8 mouse cellular contexts compared by ENCODE assay signal in genomic region chr10:128302357-128302756, GRCm38 (mm10). TPM values are rescaled to one million over a fixed set of nuclear protein-coding genes. Genes with fewer than 3 reads are reported as not detected.
DNase-seq lines count a peak whose midpoint lies in the region; ATAC-seq and TF ChIP-seq lines count a peak whose summit lies in the region.

No protein-coding gene starts in this region.

- no peaks in the 10 kb centered on the region for H3K27me3 ChIP-seq in heart, embryonic 12.5 days (replicated peaks)
- no peaks in the 10 kb centered on the region for H3K27me3 ChIP-seq in forebrain, postnatal 0 days (ENCODE audit: insufficient read depth, low read length)
- H3K27me3 ChIP-seq in midbrain, embryonic 12.5 days = no peaks in the 10 kb centered on the region

- no peak for ATAC-seq in heart, embryonic 12.5 days (ENCODE audit: insufficient number of reproducible peaks, low FRiP score)
- ATAC-seq in forebrain, postnatal 0 days = no peak
- no peak for ATAC-seq in midbrain, embryonic 12.5 days (ENCODE audit: low FRiP score, low read depth)

- peaks cover 26% of the 10 kb centered on the region for H3K4me1 ChIP-seq in heart, embryonic 12.5 days (replicated peaks)
- H3K4me1 ChIP-seq in ES-E14 (ENCODE audit: control insufficient read depth in 2 of 2, insufficient read depth in 2 of 2, low read length in 2 of 2, poor library complexity in 1 of 2) = peaks cover 0 to 6% of the 10 kb centered on the region in 2 experiments; a peak in 1 of 4 replicates
- peaks cover 14% of the 10 kb centered on the region for H3K4me1 ChIP-seq in forebrain, postnatal 0 days (ENCODE audit: insufficient read depth)
- H3K4me1 ChIP-seq in midbrain, embryonic 12.5 days = peaks cover 19% of the 10 kb centered on the region

- intact Hi-C loops in heart, postnatal 25 days (cut with DNase I) = no loop called here

- H3K9ac ChIP-seq in heart, embryonic 12.5 days = peak overlapping the region; percentile 76
- peak overlapping the region; percentile 98 for H3K9ac ChIP-seq in ES-E14 (ENCODE audit: insufficient read depth, low read depth, low read length, poor library complexity, severe bottlenecking)
- H3K9ac ChIP-seq in forebrain, postnatal 0 days = peak overlapping the region; percentile 76
- H3K9ac ChIP-seq in midbrain, embryonic 12.5 days (replicated peaks) = peak overlapping the region; percentile 86

- H3K9me3 ChIP-seq in heart, embryonic 12.5 days (replicated peaks) = no peaks in the 10 kb centered on the region
- no peaks in the 10 kb centered on the region for H3K9me3 ChIP-seq in ES-E14 (ENCODE audit: control insufficient read depth, insufficient read depth, low read depth, low read length)
- no peaks in the 10 kb centered on the region for H3K9me3 ChIP-seq in forebrain, postnatal 0 days (ENCODE audit: low read length)
- H3K9me3 ChIP-seq in midbrain, embryonic 12.5 days = no peaks in the 10 kb centered on the region

- in situ Hi-C loops in ES-E14 (cut with MboI; ENCODE audit: low sequenced_read_pairs in 2 of 2, unreplicated experiment in 2 of 2) = no loop called here

- H3K27ac ChIP-seq in heart, embryonic 12.5 days (ENCODE audit: poor library complexity, severe bottlenecking) = peak overlapping the region; percentile 89; the same call in 1 of the 2 replicates
- H3K27ac ChIP-seq in ES-E14 (ENCODE audit: insufficient read depth, low read depth, low read length, poor library complexity, severe bottlenecking) = peak overlapping the region; percentile 91
- peak overlapping the region; percentile 96 for H3K27ac ChIP-seq in forebrain, postnatal 0 days (ENCODE audit: low read depth, low read length)
- H3K27ac ChIP-seq in midbrain, embryonic 12.5 days (replicated peaks) = peak overlapping the region; percentile 91

- TF ChIP-seq CTCF in forebrain, postnatal 0 days (IDR thresholded peaks at IDR 0.05; ENCODE audit: low read depth) = no peak

- WGBS in heart, embryonic 12.5 days = 21% methylated on average over 3 of the region's 3 CpGs
- WGBS in forebrain, postnatal 0 days = 40% methylated on average over 3 of the region's 3 CpGs
- 40% methylated on average over 3 of the region's 3 CpGs for WGBS in midbrain, embryonic 12.5 days

- H3K4me3 ChIP-seq in heart, embryonic 12.5 days = peak overlapping the region; percentile 63
- peak overlapping the region; percentile 87 to 89 for H3K4me3 ChIP-seq in ES-E14 (ENCODE audit: insufficient read depth in 1 of 2, low read depth in 1 of 2, low read length in 2 of 2, poor library complexity in 1 of 2, severe bottlenecking in 1 of 2)
- peak overlapping the region; percentile 46 for H3K4me3 ChIP-seq in forebrain, postnatal 0 days (ENCODE audit: low read depth, low read length)
- H3K4me3 ChIP-seq in midbrain, embryonic 12.5 days = peak overlapping the region; percentile 59

- peaks cover 17% of the 10 kb centered on the region; the same call in 1 of the 2 replicates for H3K36me3 ChIP-seq in heart, embryonic 12.5 days
- H3K36me3 ChIP-seq in ES-E14 (ENCODE audit: control insufficient read depth, insufficient read depth, low read length, poor library complexity, severe bottlenecking) = no peaks in the 10 kb centered on the region
- no peaks in the 10 kb centered on the region for H3K36me3 ChIP-seq in forebrain, postnatal 0 days (ENCODE audit: insufficient read depth)
- H3K36me3 ChIP-seq in midbrain, embryonic 12.5 days = 0 out of 2 replicates have a peak, but pooled peaks cover 2% of the 10 kb centered on the region

- H3K4me2 ChIP-seq in heart, embryonic 12.5 days = peak overlapping the region; percentile 78
- peak overlapping the region; percentile 63 for H3K4me2 ChIP-seq in forebrain, postnatal 0 days (ENCODE audit: low read depth)
- H3K4me2 ChIP-seq in midbrain, embryonic 12.5 days (replicated peaks) = peak overlapping the region; percentile 77

- no peak for DNase-seq in heart, postnatal 25 days (ENCODE audit: low spot score)
- no peak for DNase-seq in ES-E14 (ENCODE audit: low read depth, low spot score)
- peak; percentile 11 for DNase-seq in forebrain, postnatal 0 days
- DNase-seq in layer of hippocampus, postnatal 10 days (ENCODE audit: low spot score in 2 of 2) = no peak
- DNase-seq in gastrocnemius, postnatal 4 days (ENCODE audit: low spot score in 2 of 2) = no peak
- no peak for DNase-seq in right cerebral cortex, postnatal 14 days

TF ChIP-seq in ES-E14, 5 proteins besides CTCF, POLR2A, EP300 and RAD21:
- TF ChIP-seq CHD2 (IDR thresholded peaks at IDR 0.05; ENCODE audit: low read depth, low read length) = no peak
- no peak for TF ChIP-seq ZC3H11A (IDR thresholded peaks at IDR 0.05; ENCODE audit: borderline replicate concordance, low read depth, low read length)
- TF ChIP-seq MAFK (IDR thresholded peaks at IDR 0.05; ENCODE audit: insufficient read depth, low read depth, low read length) = no peak
- TF ChIP-seq ZNF384 (IDR thresholded peaks at IDR 0.05; ENCODE audit: low read depth, low read length) = no peak
- TF ChIP-seq HCFC1 (IDR thresholded peaks at IDR 0.05; ENCODE audit: borderline replicate concordance, insufficient read depth, low read length) = no peak
TF ChIP-seq in ES-E14: peak in this region for 0.

RNA-seq across cellular contexts. Expression of gene Pan2, which starts 0.8 kb away (rescaled TPM):
- 30.0 and 31.7 TPM in 2 replicates for polyA plus RNA-seq in heart, embryonic 12.5 days (2016; fragmentation: Nextera tagmentation; extraction: Ambion mirVana)
- 1 to 10 TPM; 8.2 to 9.4 TPM for total RNA-seq in heart, postnatal 25 days (2021)
- total RNA-seq in ES-E14 (2012; rRNA removed) = 21.9 and 25.4 TPM in 2 replicates
- total RNA-seq in forebrain, postnatal 0 days (2014; rRNA removed) = 14.9 and 20.0 TPM in 2 replicates
- polyA plus RNA-seq in forebrain, postnatal 0 days (2015; fragmentation: Nextera tagmentation; extraction: Ambion mirVana) = 9.6 and 11.9 TPM in 2 replicates
- polyA plus RNA-seq in midbrain, embryonic 12.5 days (2016; fragmentation: Nextera tagmentation; extraction: Ambion mirVana) = 39.8 and 41.7 TPM in 2 replicates
- total RNA-seq in layer of hippocampus, postnatal 10 days (2021) = 10 to 100 TPM; 15.5 to 15.8 TPM
- 10 to 100 TPM; 17.2 to 19.5 TPM for total RNA-seq in gastrocnemius, postnatal 4 days (2021)

RNA-seq across cellular contexts. Expression of gene Il23a, which starts 3.8 kb away (rescaled TPM):
- polyA plus RNA-seq in heart, embryonic 12.5 days (2016; fragmentation: Nextera tagmentation; extraction: Ambion mirVana) = 1.2 and 1.8 TPM in 2 replicates
- under 1 TPM in 1 of 2 experiments, not detected in 1; 0.18 TPM for total RNA-seq in heart, postnatal 25 days (2021)
- total RNA-seq in ES-E14 (2012; rRNA removed) = 4.1 and 6.1 TPM in 2 replicates
- total RNA-seq in forebrain, postnatal 0 days (2014; rRNA removed) = 0.31 TPM in 1 of 2 replicates, not detected in the other
- not detected in 2 replicates for polyA plus RNA-seq in forebrain, postnatal 0 days (2015; fragmentation: Nextera tagmentation; extraction: Ambion mirVana)
- polyA plus RNA-seq in midbrain, embryonic 12.5 days (2016; fragmentation: Nextera tagmentation; extraction: Ambion mirVana) = not detected in 2 replicates
- total RNA-seq in layer of hippocampus, postnatal 10 days (2021) = under 1 TPM in 1 of 2 experiments, not detected in 1; 0.85 TPM
- total RNA-seq in gastrocnemius, postnatal 4 days (2021) = not detected

RNA-seq across cellular contexts. Expression of gene Cnpy2, which starts 19.9 kb away (rescaled TPM):
- 201 and 209 TPM in 2 replicates for polyA plus RNA-seq in heart, embryonic 12.5 days (2016; fragmentation: Nextera tagmentation; extraction: Ambion mirVana)
- 10 to 100 TPM; 58.9 to 62.5 TPM for total RNA-seq in heart, postnatal 25 days (2021)
- total RNA-seq in ES-E14 (2012; rRNA removed) = 218 and 257 TPM in 2 replicates
- total RNA-seq in forebrain, postnatal 0 days (2014; rRNA removed) = 50.1 and 57.5 TPM in 2 replicates
- polyA plus RNA-seq in forebrain, postnatal 0 days (2015; fragmentation: Nextera tagmentation; extraction: Ambion mirVana) = 179 and 205 TPM in 2 replicates
- 219 and 220 TPM in 2 replicates for polyA plus RNA-seq in midbrain, embryonic 12.5 days (2016; fragmentation: Nextera tagmentation; extraction: Ambion mirVana)
- total RNA-seq in layer of hippocampus, postnatal 10 days (2021) = 10 to 100 TPM; 75.5 to 78.5 TPM
- 100 to 1,000 TPM in 1 of 2 experiments, 10 to 100 TPM in 1; 94.1 to 100 TPM for total RNA-seq in gastrocnemius, postnatal 4 days (2021)

RNA-seq across cellular contexts. Expression of gene Stat2, which starts 32.0 kb away (rescaled TPM):
- polyA plus RNA-seq in heart, embryonic 12.5 days (2016; fragmentation: Nextera tagmentation; extraction: Ambion mirVana) = 11.2 and 12.2 TPM in 2 replicates
- 10 to 100 TPM; 11.7 to 12.3 TPM for total RNA-seq in heart, postnatal 25 days (2021)
- total RNA-seq in ES-E14 (2012; rRNA removed) = 10.6 and 22.7 TPM in 2 replicates
- total RNA-seq in forebrain, postnatal 0 days (2014; rRNA removed) = 7.2 and 8.1 TPM in 2 replicates
- polyA plus RNA-seq in forebrain, postnatal 0 days (2015; fragmentation: Nextera tagmentation; extraction: Ambion mirVana) = 6.8 and 10.3 TPM in 2 replicates
- 23.8 and 24.1 TPM in 2 replicates for polyA plus RNA-seq in midbrain, embryonic 12.5 days (2016; fragmentation: Nextera tagmentation; extraction: Ambion mirVana)
- 10 to 100 TPM; 25.6 to 29.3 TPM for total RNA-seq in layer of hippocampus, postnatal 10 days (2021)
- total RNA-seq in gastrocnemius, postnatal 4 days (2021) = 10 to 100 TPM in 1 of 2 experiments, 1 to 10 TPM in 1; 9.3 to 10.2 TPM

RNA-seq across cellular contexts. Expression of gene Apof, which starts 33.9 kb away (rescaled TPM):
- 0.45 TPM in 1 of 2 replicates, not detected in the other for polyA plus RNA-seq in heart, embryonic 12.5 days (2016; fragmentation: Nextera tagmentation; extraction: Ambion mirVana)
- total RNA-seq in heart, postnatal 25 days (2021) = not detected
- total RNA-seq in ES-E14 (2012; rRNA removed) = 1.4 and 2.1 TPM in 2 replicates
- total RNA-seq in forebrain, postnatal 0 days (2014; rRNA removed) = 0.38 and 0.54 TPM in 2 replicates
- 0.12 and 0.26 TPM in 2 replicates for polyA plus RNA-seq in forebrain, postnatal 0 days (2015; fragmentation: Nextera tagmentation; extraction: Ambion mirVana)
- polyA plus RNA-seq in midbrain, embryonic 12.5 days (2016; fragmentation: Nextera tagmentation; extraction: Ambion mirVana) = not detected in 2 replicates
- not detected for total RNA-seq in layer of hippocampus, postnatal 10 days (2021)
- total RNA-seq in gastrocnemius, postnatal 4 days (2021) = 1 to 10 TPM in 1 of 2 experiments, not detected in 1; 1.6 TPM
